Mouse (Mus musculus): ENCODE results near the gene Ugt1a8. TPM values are rescaled to one million over a fixed set of nuclear protein-coding genes. Genes with fewer than 3 reads are reported as not detected.

Gene Ugt1a8
- polyA plus RNA-seq, 1 experiment from 2014 or later: not detected

- H3K27me3 ChIP-seq: no peaks in the 10 kb centered on the region
- no peaks in the 10 kb centered on the region for H3K36me3 ChIP-seq
- 88% methylated on average over 2 of the region's 2 CpGs for WGBS
- peaks cover 7% of the 10 kb centered on the region for H3K9me3 ChIP-seq (replicated peaks)
- ATAC-seq (ENCODE audit: low FRiP score): no peak
- no peak overlapping the region for H3K4me2 ChIP-seq (replicated peaks)
- no peak overlapping the region for H3K9ac ChIP-seq
- H3K4me3 ChIP-seq: no peak overlapping the region
- peaks cover 6% of the 10 kb centered on the region for H3K4me1 ChIP-seq
- H3K27ac ChIP-seq: no peak overlapping the region
Observed at GRCm38 (mm10) chr1:88206843-88207479, 119.3 kb downstream of the Ugt1a8 start.

- Histone ChIP-seq H3K4me3 (no peak within 1 kb of the TSS), H3K4me2 (replicated peaks) (no peak within 1 kb of the TSS), H3K9me3 (replicated peaks) (peaks cover 52% of the 10 kb centered on the region), H3K27me3 (no peaks in the 10 kb centered on the region), H3K4me1 (no peaks in the 10 kb centered on the region), H3K36me3 (no peaks in the 10 kb centered on the region), H3K9ac (no peak within 1 kb of the TSS), H3K27ac (no peak within 1 kb of the TSS)
- peak; percentile 14; the same call in 1 of the 2 replicates for ATAC-seq (ENCODE audit: low FRiP score)
- 70% methylated on average over 8 of the region's 8 CpGs for WGBS
Observed at GRCm38 (mm10) chr1:88211812-88212211, 124.2 kb downstream of the Ugt1a8 start, which contains the start of gene Ugt1a1. Gene Ugt1a1 (plus strand): TSS chr1:88211959.

GRCm38 (mm10) chr1:88212341-88213045 lies 124.9 kb downstream of the Ugt1a8 start:
- Histone ChIP-seq H3K9ac (no peak overlapping the region), H3K4me1 (no peaks in the 10 kb centered on the region), H3K36me3 (no peaks in the 10 kb centered on the region), H3K4me3 (no peak overlapping the region), H3K4me2 (replicated peaks) (no peak overlapping the region), H3K9me3 (replicated peaks) (peaks cover 59% of the 10 kb centered on the region), H3K27ac (no peak overlapping the region), H3K27me3 (no peaks in the 10 kb centered on the region)
- WGBS: 62% methylated on average over 8 of the region's 8 CpGs
- peak; percentile 24; the same call in 1 of the 2 replicates for ATAC-seq (ENCODE audit: low FRiP score)

GRCm38 (mm10) chr1:88213061-88213460 lies 125.4 kb downstream of the Ugt1a8 start:
- Histone ChIP-seq H3K9ac (no peak overlapping the region), H3K27ac (no peak overlapping the region), H3K4me2 (replicated peaks) (no peak overlapping the region), H3K36me3 (no peaks in the 10 kb centered on the region), H3K9me3 (replicated peaks) (peaks cover 61% of the 10 kb centered on the region), H3K27me3 (no peaks in the 10 kb centered on the region), H3K4me1 (no peaks in the 10 kb centered on the region), H3K4me3 (no peak overlapping the region)
- ATAC-seq (ENCODE audit: low FRiP score): 0 out of 2 replicates have a peak, but pooled peaks have one; percentile 3
- WGBS: 78% methylated on average over 1 of the region's 1 CpGs

GRCm38 (mm10) chr1:88213766-88214461 lies 126.3 kb downstream of the Ugt1a8 start:
- no peak overlapping the region for H3K4me3 ChIP-seq
- peaks cover 61% of the 10 kb centered on the region for H3K9me3 ChIP-seq (replicated peaks)
- no peak overlapping the region for H3K4me2 ChIP-seq (replicated peaks)
- no peak overlapping the region for H3K9ac ChIP-seq
- H3K4me1 ChIP-seq: no peaks in the 10 kb centered on the region
- no peaks in the 10 kb centered on the region for H3K36me3 ChIP-seq
- WGBS: 86% methylated on average over 2 of the region's 2 CpGs
- H3K27me3 ChIP-seq: no peaks in the 10 kb centered on the region
- ATAC-seq (ENCODE audit: low FRiP score): no peak
- no peak overlapping the region for H3K27ac ChIP-seq

GRCm38 (mm10) chr1:88214462-88214952 lies 126.9 kb downstream of the Ugt1a8 start:
- H3K4me2 ChIP-seq (replicated peaks): no peak overlapping the region
- H3K27ac ChIP-seq: no peak overlapping the region
- H3K27me3 ChIP-seq: no peaks in the 10 kb centered on the region
- peaks cover 61% of the 10 kb centered on the region for H3K9me3 ChIP-seq (replicated peaks)
- no peak overlapping the region for H3K4me3 ChIP-seq
- H3K4me1 ChIP-seq: no peaks in the 10 kb centered on the region
- no peaks in the 10 kb centered on the region for H3K36me3 ChIP-seq
- H3K9ac ChIP-seq: no peak overlapping the region
- WGBS: 81% methylated on average over 2 of the region's 2 CpGs
- no peak for ATAC-seq (ENCODE audit: low FRiP score)

GRCm38 (mm10) chr1:88215466-88216380 lies 128.1 kb downstream of the Ugt1a8 start:
- no peak overlapping the region for H3K9ac ChIP-seq
- H3K27me3 ChIP-seq: no peaks in the 10 kb centered on the region
- H3K4me2 ChIP-seq (replicated peaks): no peak overlapping the region
- H3K4me1 ChIP-seq: no peaks in the 10 kb centered on the region
- 72% methylated on average over 10 of the region's 10 CpGs for WGBS
- peaks cover 61% of the 10 kb centered on the region for H3K9me3 ChIP-seq (replicated peaks)
- H3K36me3 ChIP-seq: no peaks in the 10 kb centered on the region
- H3K4me3 ChIP-seq: no peak overlapping the region
- H3K27ac ChIP-seq: no peak overlapping the region
- ATAC-seq (ENCODE audit: low FRiP score): no peak

- 62% methylated on average over 2 of the region's 2 CpGs for WGBS
- peaks cover 58% of the 10 kb centered on the region for H3K9me3 ChIP-seq (replicated peaks)
- H3K9ac ChIP-seq: no peak overlapping the region
- no peaks in the 10 kb centered on the region for H3K27me3 ChIP-seq
- no peak overlapping the region for H3K4me3 ChIP-seq
- no peaks in the 10 kb centered on the region for H3K36me3 ChIP-seq
- H3K4me2 ChIP-seq (replicated peaks): no peak overlapping the region
- no peak overlapping the region for H3K27ac ChIP-seq
- no peak for ATAC-seq (ENCODE audit: low FRiP score)
- H3K4me1 ChIP-seq: no peaks in the 10 kb centered on the region
Observed at GRCm38 (mm10) chr1:88216551-88216950, 128.9 kb downstream of the Ugt1a8 start.

GRCm38 (mm10) chr1:88217144-88217543 lies 129.5 kb downstream of the Ugt1a8 start:
- Histone ChIP-seq H3K36me3 (no peaks in the 10 kb centered on the region), H3K9me3 (replicated peaks) (peaks cover 54% of the 10 kb centered on the region)
- 65% methylated on average over 2 of the region's 2 CpGs for WGBS

GRCm38 (mm10) chr1:88217576-88217975 lies 130.0 kb downstream of the Ugt1a8 start:
- no peaks in the 10 kb centered on the region for H3K36me3 ChIP-seq
- peaks cover 52% of the 10 kb centered on the region for H3K9me3 ChIP-seq (replicated peaks)
- no peak for ATAC-seq (ENCODE audit: low FRiP score)
- H3K4me1 ChIP-seq: no peaks in the 10 kb centered on the region
- no peak overlapping the region for H3K4me3 ChIP-seq
- no peak overlapping the region for H3K9ac ChIP-seq
- WGBS: 41% methylated on average over 3 of the region's 3 CpGs
- no peak overlapping the region for H3K4me2 ChIP-seq (replicated peaks)
- no peak overlapping the region for H3K27ac ChIP-seq
- H3K27me3 ChIP-seq: no peaks in the 10 kb centered on the region

More at GRCm38 (mm10) chr1:88217144-88217543, 129.5 kb downstream of the Ugt1a8 start:
- Histone ChIP-seq H3K4me1 (no peaks in the 10 kb centered on the region), H3K9ac (no peak overlapping the region), H3K4me3 (no peak overlapping the region), H3K4me2 (replicated peaks) (no peak overlapping the region), H3K27ac (no peak overlapping the region), H3K27me3 (no peaks in the 10 kb centered on the region)
- no peak for ATAC-seq (ENCODE audit: low FRiP score)

GRCm38 (mm10) chr1:88218051-88218450 lies 130.4 kb downstream of the Ugt1a8 start:
- Histone ChIP-seq H3K4me1 (no peaks in the 10 kb centered on the region), H3K27me3 (no peaks in the 10 kb centered on the region), H3K4me2 (replicated peaks) (no peak overlapping the region), H3K27ac (no peak overlapping the region), H3K9me3 (replicated peaks) (peaks cover 47% of the 10 kb centered on the region), H3K4me3 (no peak overlapping the region), H3K9ac (no peak overlapping the region), H3K36me3 (no peaks in the 10 kb centered on the region)
- no peak for ATAC-seq (ENCODE audit: low FRiP score)
- 77% methylated on average over 9 of the region's 9 CpGs for WGBS

Measured in hindbrain, embryonic 12.5 days (tissue).